In genomic region chr11:80429500-80430166, GRCm38 (mm10) we compare ENCODE assay signal across 8 mouse cellular contexts. TPM values are rescaled to one million over a fixed set of nuclear protein-coding genes. Genes with fewer than 3 reads are reported as not detected.
A peak's percentile ranks its signal among the peaks of the same experiment; 100 is the strongest.
DNase-seq lines count a peak whose midpoint lies in the region; ATAC-seq and TF ChIP-seq lines count a peak whose summit lies in the region.

No protein-coding gene starts in this region.

- 53% methylated on average over 14 of the region's 14 CpGs for WGBS in heart, embryonic 12.5 days
- WGBS in hindbrain, embryonic 10.5 days, result 63% methylated on average over 14 of the region's 14 CpGs
- WGBS in midbrain, embryonic 10.5 days, result 65% methylated on average over 14 of the region's 14 CpGs

- peaks cover 4% of the 10 kb centered on the region for H3K4me1 ChIP-seq in heart, embryonic 12.5 days (replicated peaks)
- H3K4me1 ChIP-seq in G1E (ENCODE audit: insufficient read depth, low read depth, low read length), result peaks cover 25% of the 10 kb centered on the region
- peaks cover 10% of the 10 kb centered on the region for H3K4me1 ChIP-seq in hindbrain, embryonic 10.5 days (replicated peaks)
- peaks cover 14% of the 10 kb centered on the region for H3K4me1 ChIP-seq in midbrain, embryonic 10.5 days

- intact Hi-C loops in left cerebral cortex, postnatal 25 days (cut with DNase I), result no loop called here

- no peaks in the 10 kb centered on the region for H3K9me3 ChIP-seq in heart, embryonic 12.5 days (replicated peaks)
- no peaks in the 10 kb centered on the region for H3K9me3 ChIP-seq in G1E (replicated peaks)
- H3K9me3 ChIP-seq in hindbrain, embryonic 10.5 days, result no peaks in the 10 kb centered on the region
- H3K9me3 ChIP-seq in midbrain, embryonic 10.5 days (replicated peaks), result no peaks in the 10 kb centered on the region

- peak overlapping the region; percentile 91 for H3K27ac ChIP-seq in heart, embryonic 12.5 days (ENCODE audit: poor library complexity, severe bottlenecking)
- peak overlapping the region; percentile 97 for H3K27ac ChIP-seq in hindbrain, embryonic 10.5 days
- H3K27ac ChIP-seq in midbrain, embryonic 10.5 days (replicated peaks), result peak overlapping the region; percentile 95; the same call in 1 of the 2 replicates

- H3K27me3 ChIP-seq in heart, embryonic 12.5 days (replicated peaks), result no peaks in the 10 kb centered on the region
- H3K27me3 ChIP-seq in G1E (ENCODE audit: insufficient read depth, low read length), result no peaks in the 10 kb centered on the region
- H3K27me3 ChIP-seq in hindbrain, embryonic 10.5 days (ENCODE audit: insufficient read depth, poor library complexity, severe bottlenecking), result no peaks in the 10 kb centered on the region
- no peaks in the 10 kb centered on the region for H3K27me3 ChIP-seq in midbrain, embryonic 10.5 days (ENCODE audit: low read depth, poor library complexity, severe bottlenecking)

- H3K36me3 ChIP-seq in heart, embryonic 12.5 days, result peaks cover 22% of the 10 kb centered on the region
- H3K36me3 ChIP-seq in G1E (replicated peaks), result peaks cover 25% of the 10 kb centered on the region
- peaks cover 29% of the 10 kb centered on the region for H3K36me3 ChIP-seq in hindbrain, embryonic 10.5 days
- H3K36me3 ChIP-seq in midbrain, embryonic 10.5 days, result peaks cover 34% of the 10 kb centered on the region

- peak overlapping the region; percentile 98 for H3K9ac ChIP-seq in heart, embryonic 12.5 days

- no peak for DNase-seq in heart, adult 18-20 months
- no peak for DNase-seq in G1E (ENCODE audit: low spot score)
- DNase-seq in hindbrain, embryonic 10.5 days (ENCODE audit: low spot score), result no peak
- no peak for DNase-seq in midbrain, embryonic 10.5 days (ENCODE audit: low spot score)
- no peak for DNase-seq in gastrocnemius, adult 8-10 months (ENCODE audit: low spot score in 2 of 2)
- no peak for DNase-seq in right cerebral cortex, postnatal 10 days (ENCODE audit: low spot score in 2 of 2)
- DNase-seq in left cerebral cortex, postnatal 25 days (ENCODE audit: low spot score in 2 of 2), result no peak

- no peak for TF ChIP-seq CTCF in G1E (IDR thresholded peaks at IDR 0.05; ENCODE audit: low read depth, low read length)

- peak overlapping the region; percentile 87 for H3K4me2 ChIP-seq in heart, embryonic 12.5 days

- H3K4me3 ChIP-seq in heart, embryonic 12.5 days, result peak overlapping the region; percentile 96
- peak overlapping the region; percentile 94 for H3K4me3 ChIP-seq in G1E (ENCODE audit: low read depth, low read length)
- H3K4me3 ChIP-seq in hindbrain, embryonic 10.5 days, result peak overlapping the region; percentile 100
- peak overlapping the region; percentile 92 for H3K4me3 ChIP-seq in midbrain, embryonic 10.5 days

- ATAC-seq in heart, embryonic 12.5 days (ENCODE audit: insufficient number of reproducible peaks, low FRiP score), result no peak
- no peak for ATAC-seq in G1E (ENCODE audit: extremely low read depth, insufficient number of reproducible peaks, low FRiP score, poor library complexity, severe bottlenecking)

RNA-seq across cellular contexts. Expression of gene Psmd11, which starts 1.2 kb away (rescaled TPM):
- polyA plus RNA-seq in heart, embryonic 12.5 days (2016; fragmentation: Nextera tagmentation; extraction: Ambion mirVana), result 213 and 214 TPM in 2 replicates
- 100 to 1,000 TPM; 112 to 113 TPM for total RNA-seq in heart, adult 18-20 months (2021)
- 185 and 186 TPM in 2 replicates for total RNA-seq in G1E (2014; fragmentation: Nextera tagmentation)
- total RNA-seq in G1E (2017), result 108 and 109 TPM in 2 replicates
- polyA plus RNA-seq in G1E (2012), result 43.6 and 50.1 TPM in 2 replicates
- 344 and 387 TPM in 2 replicates for polyA plus RNA-seq in hindbrain, embryonic 10.5 days (2016; fragmentation: Nextera tagmentation; extraction: Ambion mirVana)
- 400 and 418 TPM in 2 replicates for polyA plus RNA-seq in midbrain, embryonic 10.5 days (2016; fragmentation: Nextera tagmentation; extraction: Ambion mirVana)
- total RNA-seq in gastrocnemius, adult 8-10 months (2022), result 100 to 1,000 TPM; 141 to 162 (median 148) TPM
- total RNA-seq in left cerebral cortex, postnatal 25 days (2021), result 100 to 1,000 TPM in 1 of 2 experiments, 10 to 100 TPM in 1; 93.5 to 110 TPM

RNA-seq across cellular contexts. Expression of gene Zfp207, which starts 46.6 kb away (rescaled TPM):
- polyA plus RNA-seq in heart, embryonic 12.5 days (2016; fragmentation: Nextera tagmentation; extraction: Ambion mirVana), result 168 and 169 TPM in 2 replicates
- 10 to 100 TPM; 68.8 to 68.9 TPM for total RNA-seq in heart, adult 18-20 months (2021)
- 549 and 561 TPM in 2 replicates for total RNA-seq in G1E (2014; fragmentation: Nextera tagmentation)
- total RNA-seq in G1E (2017), result 343 and 359 TPM in 2 replicates
- 15.2 and 55.8 TPM in 2 replicates for polyA plus RNA-seq in G1E (2012)
- 244 and 296 TPM in 2 replicates for polyA plus RNA-seq in hindbrain, embryonic 10.5 days (2016; fragmentation: Nextera tagmentation; extraction: Ambion mirVana)
- 304 and 308 TPM in 2 replicates for polyA plus RNA-seq in midbrain, embryonic 10.5 days (2016; fragmentation: Nextera tagmentation; extraction: Ambion mirVana)
- total RNA-seq in gastrocnemius, adult 8-10 months (2022), result 10 to 100 TPM; 44.1 to 54.0 (median 49.2) TPM
- total RNA-seq in left cerebral cortex, postnatal 25 days (2021), result 100 to 1,000 TPM; 132 to 142 TPM

RNA-seq across cellular contexts. Expression of gene Cdk5r1, which starts 47.2 kb away (rescaled TPM):
- 0.50 and 0.56 TPM in 2 replicates for polyA plus RNA-seq in heart, embryonic 12.5 days (2016; fragmentation: Nextera tagmentation; extraction: Ambion mirVana)
- under 1 TPM; 0.45 to 0.59 TPM for total RNA-seq in heart, adult 18-20 months (2021)
- total RNA-seq in G1E (2014; fragmentation: Nextera tagmentation) (0.15 TPM in 1 of 2 replicates, not detected in the other), G1E (2017) (0.70 and 1.5 TPM in 2 replicates)
- polyA plus RNA-seq in G1E (2012), result 0.65 and 1.5 TPM in 2 replicates
- polyA plus RNA-seq in hindbrain, embryonic 10.5 days (2016; fragmentation: Nextera tagmentation; extraction: Ambion mirVana), result 7.0 and 18.0 TPM in 2 replicates
- polyA plus RNA-seq in midbrain, embryonic 10.5 days (2016; fragmentation: Nextera tagmentation; extraction: Ambion mirVana), result 5.2 and 11.2 TPM in 2 replicates
- total RNA-seq in gastrocnemius, adult 8-10 months (2022), result under 1 TPM; 0.20 to 0.43 (median 0.29) TPM
- total RNA-seq in left cerebral cortex, postnatal 25 days (2021), result 100 to 1,000 TPM; 339 to 344 TPM

RNA-seq across cellular contexts. Expression of gene 5730455P16Rik, which starts 51.8 kb away (rescaled TPM):
- 17.0 and 17.3 TPM in 2 replicates for polyA plus RNA-seq in heart, embryonic 12.5 days (2016; fragmentation: Nextera tagmentation; extraction: Ambion mirVana)
- 10 to 100 TPM; 23.5 to 23.9 TPM for total RNA-seq in heart, adult 18-20 months (2021)
- total RNA-seq in G1E (2014; fragmentation: Nextera tagmentation) (14.4 and 18.8 TPM in 2 replicates), G1E (2017) (13.9 and 14.6 TPM in 2 replicates)
- polyA plus RNA-seq in G1E (2012), result 3.5 and 4.3 TPM in 2 replicates
- polyA plus RNA-seq in hindbrain, embryonic 10.5 days (2016; fragmentation: Nextera tagmentation; extraction: Ambion mirVana), result 19.4 and 24.4 TPM in 2 replicates
- 24.6 and 27.5 TPM in 2 replicates for polyA plus RNA-seq in midbrain, embryonic 10.5 days (2016; fragmentation: Nextera tagmentation; extraction: Ambion mirVana)
- total RNA-seq in gastrocnemius, adult 8-10 months (2022), result 10 to 100 TPM; 37.6 to 46.1 (median 42.1) TPM
- total RNA-seq in left cerebral cortex, postnatal 25 days (2021), result 10 to 100 TPM; 46.8 to 50.1 TPM

Comparison
In these comparisons a context has a peak if more than half of its experiments do, and no peak if none do; other contexts are left out.
1. RNA of gene Cdk5r1, which starts 47.2 kb away (total RNA-seq): 339 to 344 TPM in left cerebral cortex, postnatal 25 days; 0.15 to 1.5 TPM in G1E, 0.45 to 0.59 TPM in heart, adult 18-20 months and 0.20 to 0.43 TPM in gastrocnemius, adult 8-10 months; every median in the first group is over 100 times any median in the second.
2. Peak in every context shown above with its lines, with median percentiles within 50 percentile points of each other: H3K27ac ChIP-seq and H3K4me3 ChIP-seq.